Mouse (Mus musculus): ENCODE data around the gene Dnaaf3. TPM values are rescaled to one million over a fixed set of nuclear protein-coding genes. Genes with fewer than 3 reads are reported as not detected.
"Not testable (repeated sequence)": the region's sequence is repeated elsewhere in the genome, so short reads cannot be mapped to it uniquely, and the experiment has no call there.

Gene Dnaaf3
- polyA plus RNA-seq, 1 experiment from 2014 or later = 0.85 TPM

DNA sequence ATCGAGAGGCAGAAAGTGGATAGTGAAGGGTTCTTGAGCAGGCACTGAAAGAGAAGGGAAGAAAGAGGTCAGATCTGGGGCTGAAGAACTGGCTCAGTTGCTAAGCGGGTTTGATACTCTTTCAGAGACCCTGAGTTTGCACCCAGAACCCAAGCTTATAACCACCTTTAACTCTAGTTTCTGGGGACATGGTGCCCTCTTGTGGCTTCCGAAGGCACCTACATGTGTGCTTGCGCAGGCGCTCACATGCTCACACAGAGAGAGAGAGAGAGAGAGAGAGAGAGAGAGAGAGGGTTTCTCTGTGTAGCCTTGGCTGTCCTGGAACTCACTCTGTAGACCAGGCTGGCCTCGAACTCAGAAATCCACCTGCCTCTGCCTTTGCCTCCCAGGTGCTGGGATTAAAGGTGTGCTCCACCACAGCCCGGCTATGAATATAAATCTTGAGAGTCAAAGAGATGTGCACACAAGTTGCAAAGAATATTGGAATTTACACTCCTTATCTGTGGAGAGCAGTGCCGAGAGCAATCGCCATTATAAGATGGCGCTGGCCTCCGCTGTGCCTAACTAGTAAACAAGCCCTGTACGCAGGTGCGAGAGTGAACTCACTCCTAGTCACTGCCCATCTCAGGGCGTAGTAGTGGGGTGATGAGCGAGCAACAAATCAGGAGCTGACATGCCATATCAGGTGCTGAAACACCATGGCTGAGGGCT, 7.9 kb downstream of the Dnaaf3 start, which contains the start of gene Tnni3:
Tnni3 (minus strand) TSS at position 18 of the 711 bp plus-strand sequence.
- H3K9ac ChIP-seq (ENCODE audit: low read length); H3K9me3 ChIP-seq (ENCODE audit: control insufficient read depth, low read length); H3K27me3 ChIP-seq (ENCODE audit: control insufficient read depth, insufficient read depth, low read length); H3K27ac ChIP-seq (ENCODE audit: low read depth, low read length); H3K36me3 ChIP-seq (ENCODE audit: control insufficient read depth, insufficient read depth, low read length); H3K4me1 ChIP-seq (ENCODE audit: control insufficient read depth, insufficient read depth, low read length); H3K4me3 ChIP-seq (ENCODE audit: low read depth, low read length); H3K4me2 ChIP-seq: not testable (repeated sequence)
- peak; percentile 94 for DNase-seq (ENCODE audit: low spot score, missing footprints)
- 72% methylated on average over 15 of the region's 15 CpGs for WGBS
- 0 out of 2 replicates have a peak, but pooled peaks have one; percentile 16 for ATAC-seq (ENCODE audit: low FRiP score)

DNA sequence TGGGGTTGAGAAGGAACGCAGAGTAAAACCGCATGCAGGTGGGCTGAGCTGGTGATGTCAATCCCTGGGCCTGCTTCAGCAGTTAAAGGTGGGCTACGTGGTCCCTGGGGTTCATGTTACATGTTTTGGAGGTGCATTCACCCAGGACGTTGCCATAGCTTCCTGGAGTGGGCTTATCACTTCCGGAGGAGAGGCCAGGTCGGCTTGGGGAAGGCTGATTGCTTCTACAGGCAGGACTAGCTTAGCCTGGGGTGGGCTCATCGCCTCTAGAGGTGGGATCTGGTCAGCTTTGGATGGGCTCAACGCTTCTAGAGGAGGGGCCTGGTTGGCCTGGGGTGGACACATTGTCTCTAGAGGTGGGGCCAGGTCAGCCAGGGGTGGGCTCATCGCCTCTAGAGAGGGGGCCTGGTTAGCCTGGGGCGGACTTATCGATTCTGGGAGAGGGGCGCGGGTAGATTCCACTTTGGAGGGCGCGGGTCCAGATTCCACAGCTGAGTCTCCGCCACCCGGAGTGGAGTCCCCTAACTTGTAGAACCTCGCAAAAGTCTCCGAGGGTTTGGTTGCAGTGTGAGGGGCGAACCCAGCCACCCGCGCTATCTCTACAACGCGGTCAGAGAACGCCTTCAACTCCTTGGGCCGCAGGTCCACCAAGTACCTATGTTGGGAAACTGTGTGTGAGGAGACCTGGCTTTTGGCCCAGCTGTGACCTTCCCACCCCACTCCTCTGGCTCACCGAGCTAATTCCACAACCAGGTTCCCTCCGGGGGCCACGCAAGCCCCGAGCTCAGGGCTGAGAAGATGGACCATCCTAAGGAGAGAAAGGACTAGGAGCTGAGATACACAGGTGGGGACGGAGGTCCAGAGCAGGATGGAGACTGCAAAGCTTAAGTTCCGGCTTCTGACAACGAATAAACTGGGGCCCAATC, 8.8 kb downstream of the Dnaaf3 start:
- Histone ChIP-seq H3K4me3 (ENCODE audit: low read depth, low read length) (no peak overlapping the region), H3K27me3 (ENCODE audit: control insufficient read depth, insufficient read depth, low read length) (peaks cover 10% of the 10 kb centered on the region), H3K36me3 (ENCODE audit: control insufficient read depth, insufficient read depth, low read length) (no peaks in the 10 kb centered on the region), H3K9me3 (ENCODE audit: control insufficient read depth, low read length) (no peaks in the 10 kb centered on the region), H3K9ac (ENCODE audit: low read length) (no peak overlapping the region), H3K27ac (ENCODE audit: low read depth, low read length) (no peak overlapping the region), H3K4me1 (ENCODE audit: control insufficient read depth, insufficient read depth, low read length) (peaks cover 5% of the 10 kb centered on the region), H3K4me2 (no peak overlapping the region)
- DNase-seq (ENCODE audit: low spot score, missing footprints) (no peak), ATAC-seq (ENCODE audit: low FRiP score) (no peak)
- WGBS = 92% methylated on average over 33 of the region's 33 CpGs

DNA sequence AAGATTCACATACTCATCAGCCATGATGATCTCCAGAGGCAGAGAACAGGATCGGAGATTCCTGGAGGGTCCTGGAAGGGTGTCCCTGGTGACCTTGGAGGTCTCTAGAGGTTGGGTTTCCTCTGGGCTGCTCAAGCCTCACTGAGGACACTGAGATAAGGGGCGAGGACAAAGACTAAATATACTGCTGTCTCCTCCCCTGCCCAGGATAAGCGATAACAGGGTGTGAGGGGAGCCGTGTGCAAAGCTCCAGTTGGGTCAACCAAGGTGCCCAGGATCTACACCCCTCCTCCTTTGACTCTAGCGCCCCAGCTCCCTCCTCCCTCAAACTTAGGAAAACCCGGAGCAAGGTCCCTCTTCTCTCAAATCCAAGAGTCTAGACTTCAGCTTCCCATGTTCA, 10.0 kb downstream of the Dnaaf3 start:
- H3K27me3 ChIP-seq (ENCODE audit: control insufficient read depth, insufficient read depth, low read length) = peaks cover 10% of the 10 kb centered on the region
- ATAC-seq (ENCODE audit: low FRiP score) = no peak
- H3K4me1 ChIP-seq (ENCODE audit: control insufficient read depth, insufficient read depth, low read length) = peaks cover 5% of the 10 kb centered on the region
- H3K9me3 ChIP-seq (ENCODE audit: control insufficient read depth, low read length) = no peaks in the 10 kb centered on the region
- 83% methylated on average over 6 of the region's 6 CpGs for WGBS
- H3K4me3 ChIP-seq (ENCODE audit: low read depth, low read length) = no peak overlapping the region
- no peaks in the 10 kb centered on the region for H3K36me3 ChIP-seq (ENCODE audit: control insufficient read depth, insufficient read depth, low read length)
- no peak overlapping the region for H3K9ac ChIP-seq (ENCODE audit: low read length)
- no peak for DNase-seq (ENCODE audit: low spot score, missing footprints)
- H3K4me2 ChIP-seq = no peak overlapping the region
- no peak overlapping the region for H3K27ac ChIP-seq (ENCODE audit: low read depth, low read length)

GRCm38 (mm10) chr7:4521231-4522003, 10.8 kb downstream of the Dnaaf3 start:
- Histone ChIP-seq H3K4me3 (ENCODE audit: low read depth, low read length) (peak overlapping the region; percentile 17), H3K4me1 (ENCODE audit: control insufficient read depth, insufficient read depth, low read length) (peaks cover 4% of the 10 kb centered on the region), H3K36me3 (ENCODE audit: control insufficient read depth, insufficient read depth, low read length) (no peaks in the 10 kb centered on the region), H3K9me3 (ENCODE audit: control insufficient read depth, low read length) (no peaks in the 10 kb centered on the region), H3K9ac (ENCODE audit: low read length) (no peak overlapping the region), H3K27me3 (ENCODE audit: control insufficient read depth, insufficient read depth, low read length) (peaks cover 6% of the 10 kb centered on the region; the same call in 1 of the 2 replicates), H3K4me2 (peak overlapping the region; percentile 39), H3K27ac (ENCODE audit: low read depth, low read length) (no peak overlapping the region)
- 32% methylated on average over 32 of the region's 32 CpGs for WGBS
- ATAC-seq (ENCODE audit: low FRiP score) (no peak), DNase-seq (ENCODE audit: low spot score, missing footprints) (peak; percentile 84)

- Histone ChIP-seq H3K27ac (ENCODE audit: low read depth, low read length) (no peak overlapping the region), H3K4me3 (ENCODE audit: low read depth, low read length) (no peak overlapping the region), H3K4me2 (no peak overlapping the region), H3K4me1 (ENCODE audit: control insufficient read depth, insufficient read depth, low read length) (peaks cover 17% of the 10 kb centered on the region), H3K9ac (ENCODE audit: low read length) (no peak overlapping the region), H3K9me3 (ENCODE audit: control insufficient read depth, low read length) (no peaks in the 10 kb centered on the region), H3K27me3 (ENCODE audit: control insufficient read depth, insufficient read depth, low read length) (peaks cover 6% of the 10 kb centered on the region; the same call in 1 of the 2 replicates), H3K36me3 (ENCODE audit: control insufficient read depth, insufficient read depth, low read length) (no peaks in the 10 kb centered on the region)
- no peak for DNase-seq (ENCODE audit: low spot score, missing footprints)
- WGBS = 68% methylated on average over 1 of the region's 1 CpGs
- no peak for ATAC-seq (ENCODE audit: low FRiP score)
These were observed 13.8 kb downstream of the Dnaaf3 start for GRCm38 (mm10) chr7:4518487-4518886.

- ATAC-seq (ENCODE audit: low FRiP score) = peak; percentile 59
- H3K27me3 ChIP-seq (ENCODE audit: control insufficient read depth, insufficient read depth, low read length) = peaks cover 6% of the 10 kb centered on the region; the same call in 1 of the 2 replicates
- H3K9me3 ChIP-seq (ENCODE audit: control insufficient read depth, low read length) = no peaks in the 10 kb centered on the region
- H3K36me3 ChIP-seq (ENCODE audit: control insufficient read depth, insufficient read depth, low read length) = no peaks in the 10 kb centered on the region
- no peak within 1 kb of the TSS for H3K27ac ChIP-seq (ENCODE audit: low read depth, low read length)
- no peak within 1 kb of the TSS for H3K4me3 ChIP-seq (ENCODE audit: low read depth, low read length)
- 19% methylated on average over 3 of the region's 4 CpGs for WGBS
- no peak within 1 kb of the TSS for H3K9ac ChIP-seq (ENCODE audit: low read length)
- H3K4me2 ChIP-seq = no peak within 1 kb of the TSS
- peaks cover 17% of the 10 kb centered on the region for H3K4me1 ChIP-seq (ENCODE audit: control insufficient read depth, insufficient read depth, low read length)
- no peak for DNase-seq (ENCODE audit: low spot score, missing footprints)
These were observed 15.8 kb downstream of the Dnaaf3 start, which contains the start of gene Tnnt1 for GRCm38 (mm10) chr7:4516332-4517050. Gene Tnnt1 (minus strand): TSS chr7:4516382.

- no peak overlapping the region for H3K27ac ChIP-seq (ENCODE audit: low read depth, low read length)
- H3K4me1 ChIP-seq (ENCODE audit: control insufficient read depth, insufficient read depth, low read length) = peaks cover 15% of the 10 kb centered on the region
- no peak overlapping the region for H3K9ac ChIP-seq (ENCODE audit: low read length)
- no peaks in the 10 kb centered on the region for H3K9me3 ChIP-seq (ENCODE audit: control insufficient read depth, low read length)
- DNase-seq (ENCODE audit: low spot score, missing footprints) = no peak
- peaks cover 6% of the 10 kb centered on the region; the same call in 1 of the 2 replicates for H3K27me3 ChIP-seq (ENCODE audit: control insufficient read depth, insufficient read depth, low read length)
- WGBS = 69% methylated on average over 6 of the region's 6 CpGs
- H3K4me2 ChIP-seq = no peak overlapping the region
- H3K4me3 ChIP-seq (ENCODE audit: low read depth, low read length) = no peak overlapping the region
- H3K36me3 ChIP-seq (ENCODE audit: control insufficient read depth, insufficient read depth, low read length) = no peaks in the 10 kb centered on the region
- ATAC-seq (ENCODE audit: low FRiP score) = peak; percentile 20
These were observed 16.4 kb downstream of the Dnaaf3 start for GRCm38 (mm10) chr7:4515853-4516252.
